1 mouse cellular context compared by ENCODE assay signal in genomic region chr6:87521705-87522104, GRCm38 (mm10). TPM values are rescaled to one million over a fixed set of nuclear protein-coding genes. Genes with fewer than 3 reads are reported as not detected.
"Had no signal": no experiment of that assay in that cellular context is flagged by ENCODE, and none has a peak within 500 bp of the region (broad histone marks: within the 10 kb centered on the region; RNA-seq: fewer than 3 reads in every experiment).

No protein-coding gene starts in this region.

RNA-seq across cellular contexts. Expression of gene Arhgap25, which starts 11.4 kb away (rescaled TPM):
- polyA plus RNA-seq: erythroblast, embryonic 14.5 days had no signal
